Mouse (Mus musculus) midbrain, embryonic 10.5 days (tissue): ENCODE measurements around the gene Chaf1a. TPM values are rescaled to one million over a fixed set of nuclear protein-coding genes. Genes with fewer than 3 reads are reported as not detected.

Experiments
- polyA plus RNA-seq: library from polyadenylated mRNA; unstranded; fragments of >200 nt; fragmentation: Nextera tagmentation; extraction: Ambion mirVana; gene quantifications from 2 replicates; pipeline ENCODE4 v1.2.1, GENCODE M21; 2016

Chaf1a gene
- polyA plus RNA-seq, 1 experiment from 2014 or later, result 49.3 TPM

Other genes starting within 250 kb of the Chaf1a start
- gene Zfp119a, start 161.5 kb upstream of the Chaf1a start, polyA plus RNA-seq, result 8.5 and 10.3 TPM in 2 replicates
- 12.9 and 14.8 TPM in 2 replicates for gene Zfp959, start 148.3 kb upstream of the Chaf1a start, polyA plus RNA-seq
- 5.4 and 5.8 TPM in 2 replicates for gene Zfp119b, start 90.9 kb upstream of the Chaf1a start, polyA plus RNA-seq
- gene Ebi3, start 87.8 kb upstream of the Chaf1a start, polyA plus RNA-seq, result 2.1 and 2.3 TPM in 2 replicates
- 31.0 and 34.0 TPM in 2 replicates for gene Yju2, start 81.3 kb upstream of the Chaf1a start, polyA plus RNA-seq
- 68.4 and 103 TPM in 2 replicates for gene Shd, start 70.0 kb upstream of the Chaf1a start, polyA plus RNA-seq
- 78.4 and 95.0 TPM in 2 replicates for gene Fsd1, start 53.9 kb upstream of the Chaf1a start, polyA plus RNA-seq
- gene Stap2, start 34.9 kb upstream of the Chaf1a start, polyA plus RNA-seq, result 5.2 and 5.5 TPM in 2 replicates
- 131 and 160 TPM in 2 replicates for gene Mpnd, start 34.7 kb upstream of the Chaf1a start, polyA plus RNA-seq
- 161 and 162 TPM in 2 replicates for gene Sh3gl1, start 3.8 kb upstream of the Chaf1a start, polyA plus RNA-seq
- 35.7 and 41.2 TPM in 2 replicates for gene Ubxn6, start 34.6 kb downstream of the Chaf1a start, polyA plus RNA-seq
- gene Hdgfl2, start 39.2 kb downstream of the Chaf1a start, polyA plus RNA-seq, result 188 and 191 TPM in 2 replicates
- gene Plin4, start 69.4 kb downstream of the Chaf1a start, polyA plus RNA-seq, result 0.04 and 0.11 TPM in 2 replicates
- 0.11 and 0.21 TPM in 2 replicates for gene Plin5, start 77.2 kb downstream of the Chaf1a start, polyA plus RNA-seq
- not detected in 2 replicates for gene Lrg1, start 81.6 kb downstream of the Chaf1a start, polyA plus RNA-seq
- 1.2 and 1.8 TPM in 2 replicates for gene Sema6b, start 99.9 kb downstream of the Chaf1a start, polyA plus RNA-seq
- 7.2 and 8.4 TPM in 2 replicates for gene Tnfaip8l1, start 122.0 kb downstream of the Chaf1a start, polyA plus RNA-seq
- 77.0 and 78.4 TPM in 2 replicates for gene Mydgf, start 143.5 kb downstream of the Chaf1a start, polyA plus RNA-seq
- gene Dpp9, start 178.5 kb downstream of the Chaf1a start, polyA plus RNA-seq, result 45.6 and 46.9 TPM in 2 replicates
- gene Fem1a, start 216.4 kb downstream of the Chaf1a start, polyA plus RNA-seq, result 11.7 and 15.1 TPM in 2 replicates
- 2.4 and 3.1 TPM in 2 replicates for gene Ticam1, start 236.3 kb downstream of the Chaf1a start, polyA plus RNA-seq